Mouse (Mus musculus) mesoderm, embryonic 11.5 days (tissue): ENCODE data around the gene Rnf31.

ENCODE experiments used
- DNase-seq: peaks from one replicate; pipeline ENCODE4 v3.0.0-alpha.2; 2012; ENCODE audit warnings: low read depth, low spot score

Gene Rnf31

GRCm38 (mm10) chr14:55591331-55591891 lies at the start of gene Rnf31:
Gene Rnf31, plus strand, starts transcription at chr14:55591708.
- peak; percentile 93 for DNase-seq

GRCm38 (mm10) chr14:55542268-55542667 lies 49.2 kb upstream of the Rnf31 start:
- no peak for DNase-seq

GRCm38 (mm10) chr14:55544334-55544733 lies 47.2 kb upstream of the Rnf31 start:
- DNase-seq = no peak

GRCm38 (mm10) chr14:55550191-55550590 lies 41.3 kb upstream of the Rnf31 start:
- DNase-seq = no peak

GRCm38 (mm10) chr14:55551347-55551746 lies 40.2 kb upstream of the Rnf31 start:
- no peak for DNase-seq

- DNase-seq = no peak
These were observed 39.7 kb upstream of the Rnf31 start for GRCm38 (mm10) chr14:55551794-55552193.

GRCm38 (mm10) chr14:55554635-55555034 lies 36.9 kb upstream of the Rnf31 start:
- DNase-seq = no peak

- no peak for DNase-seq
These were observed 35.7 kb upstream of the Rnf31 start for GRCm38 (mm10) chr14:55555788-55556187.

- peak; percentile 75 for DNase-seq
These were observed 34.5 kb upstream of the Rnf31 start for GRCm38 (mm10) chr14:55557003-55557402.

- no peak for DNase-seq
These were observed 33.9 kb upstream of the Rnf31 start for GRCm38 (mm10) chr14:55557587-55557986.

GRCm38 (mm10) chr14:55558740-55559448 lies 32.6 kb upstream of the Rnf31 start:
- no peak for DNase-seq

- peak; percentile 94 for DNase-seq
These were observed 31.7 kb upstream of the Rnf31 start, which contains the start of gene Dcaf11 for GRCm38 (mm10) chr14:55559799-55560201. Gene Dcaf11, plus strand, starts transcription at chr14:55560006.

- DNase-seq = peak; percentile 99
These were observed 31.1 kb upstream of the Rnf31 start, which contains the start of gene A730061H03Rik for GRCm38 (mm10) chr14:55560202-55561073. Gene A730061H03Rik, minus strand, starts transcription at chr14:55560406.

GRCm38 (mm10) chr14:55561860-55562259 lies 29.6 kb upstream of the Rnf31 start:
- no peak for DNase-seq

- DNase-seq = no peak
These were observed 28.3 kb upstream of the Rnf31 start for GRCm38 (mm10) chr14:55563249-55563648.

- no peak for DNase-seq
These were observed 25.8 kb upstream of the Rnf31 start for GRCm38 (mm10) chr14:55565748-55566147.

- no peak for DNase-seq
These were observed 24.0 kb upstream of the Rnf31 start for GRCm38 (mm10) chr14:55567496-55567895.

GRCm38 (mm10) chr14:55570588-55570987 lies 20.9 kb upstream of the Rnf31 start:
- DNase-seq = no peak

- no peak for DNase-seq
These were observed 19.7 kb upstream of the Rnf31 start for GRCm38 (mm10) chr14:55571760-55572159.

- DNase-seq = no peak
These were observed 16.2 kb upstream of the Rnf31 start, which contains the start of gene Fitm1 for GRCm38 (mm10) chr14:55575302-55575701. Gene Fitm1, plus strand, starts transcription at chr14:55575617.

- no peak for DNase-seq
These were observed 15.8 kb upstream of the Rnf31 start for GRCm38 (mm10) chr14:55575711-55576110.

GRCm38 (mm10) chr14:55576376-55576775 lies 15.1 kb upstream of the Rnf31 start:
- no peak for DNase-seq
